Mouse (Mus musculus) ES-Bruce4 (cell line): ENCODE data around the gene Gm28230.

Experiments used
- CTCF ChIP-seq: IDR thresholded peaks from one replicate; pipeline ENCODE4 v1.8.1; 2011; ENCODE audit warnings: low read depth, low read length
- EP300 ChIP-seq: IDR thresholded peaks from 2 replicates; pipeline ENCODE4 v1.6.1; 2011; ENCODE audit warnings: low read depth, low read length; ENCODE audit not compliant: insufficient read depth
- POLR2A ChIP-seq: IDR thresholded peaks from one replicate; pipeline ENCODE4 v1.8.1; 2011; ENCODE audit warnings: low read length; ENCODE audit not compliant: insufficient read depth

DNA sequence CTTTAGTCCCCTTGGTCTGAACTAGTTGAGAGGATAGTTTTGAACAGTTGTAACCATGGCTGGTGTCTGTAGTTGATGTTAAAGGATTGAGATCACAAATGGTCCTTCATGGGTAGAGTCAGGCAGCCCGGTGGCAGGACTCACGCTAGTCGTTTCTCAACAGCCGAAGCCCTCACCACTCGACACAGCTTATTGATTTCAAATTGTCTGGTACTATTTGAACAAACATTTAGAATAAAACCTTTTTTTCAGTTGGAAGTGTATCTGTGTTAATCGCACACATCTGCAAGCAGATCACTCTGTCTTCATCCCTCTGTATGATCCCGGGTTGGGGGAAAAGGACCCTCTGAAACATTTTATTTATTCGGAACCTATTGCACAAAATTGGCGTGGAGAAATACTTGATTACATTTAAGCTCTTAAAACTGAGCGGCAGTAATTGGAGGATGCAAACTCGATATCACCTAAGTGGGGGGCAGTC is 21.2 kb downstream of the Gm28230 start:
- no peak for TF ChIP-seq POLR2A
- no peak for TF ChIP-seq CTCF
- TF ChIP-seq EP300 = no peak
